Mouse (Mus musculus) brain, adult 2 months (tissue): ENCODE data around the gene Rere.

Source experiments
- DNase-seq: peaks from one replicate; pipeline ENCODE4 v3.0.0; 2011; ENCODE audit warnings: low read depth, low spot score

Gene Rere

DNA sequence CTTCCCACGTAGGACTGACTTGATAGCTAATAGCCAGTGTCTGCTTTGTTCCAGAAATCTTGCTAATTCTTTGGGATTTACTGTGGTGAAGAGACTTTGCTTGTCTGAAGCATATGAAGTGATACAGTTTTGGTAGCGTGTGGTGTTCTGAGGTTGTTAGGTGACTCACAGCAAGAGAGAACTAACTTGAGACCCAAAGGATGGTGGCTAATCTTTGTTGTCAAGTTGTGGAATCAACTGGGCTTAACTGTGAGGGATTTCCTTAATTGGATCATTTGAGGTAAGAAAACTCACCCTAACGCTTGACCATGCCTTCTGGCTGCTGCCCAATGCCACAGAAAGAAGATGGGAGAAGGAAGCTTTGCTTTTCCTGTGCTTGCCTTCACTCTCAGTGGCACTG is 63.1 kb downstream of the Rere start:
- DNase-seq: no peak

DNA sequence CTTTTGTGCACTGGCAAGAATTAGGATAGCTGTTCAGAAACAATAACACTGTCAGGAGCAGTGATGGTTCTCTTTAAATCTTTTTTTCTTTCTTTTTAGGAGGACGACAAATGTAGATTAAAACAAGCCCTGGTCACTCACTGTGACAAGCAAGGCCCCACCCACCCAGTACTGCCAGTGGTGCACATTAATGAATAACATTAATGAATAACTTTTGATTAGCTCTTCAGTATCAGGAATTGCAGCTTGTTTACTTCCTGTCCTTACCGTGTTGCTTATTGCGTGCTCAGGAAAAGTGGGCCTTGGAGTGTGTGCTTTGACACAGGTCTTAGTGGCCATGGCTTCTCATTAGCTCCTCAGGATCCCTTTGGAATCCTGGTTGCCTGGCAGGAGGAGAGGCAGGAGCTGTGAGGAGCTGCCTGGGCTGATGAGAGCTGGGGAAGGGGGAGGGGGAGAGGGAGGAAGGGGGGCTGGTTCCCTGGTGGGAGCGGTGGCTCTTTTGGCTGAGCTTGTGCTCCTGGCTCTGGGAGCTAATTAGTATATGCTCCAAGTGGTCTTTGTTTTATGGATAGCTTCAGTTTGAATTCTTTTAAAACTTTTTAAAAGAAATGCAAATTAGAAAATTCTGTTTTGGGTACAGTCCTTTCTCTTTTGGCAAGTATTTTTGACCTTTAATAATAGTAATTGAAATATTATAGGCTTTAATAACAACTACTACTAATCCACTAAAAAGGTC is 65.4 kb downstream of the Rere start:
- DNase-seq: no peak

GRCm38 (mm10) chr4:150347387-150347672 is 65.9 kb downstream of the Rere start:
- DNase-seq: peak; percentile 76

DNA sequence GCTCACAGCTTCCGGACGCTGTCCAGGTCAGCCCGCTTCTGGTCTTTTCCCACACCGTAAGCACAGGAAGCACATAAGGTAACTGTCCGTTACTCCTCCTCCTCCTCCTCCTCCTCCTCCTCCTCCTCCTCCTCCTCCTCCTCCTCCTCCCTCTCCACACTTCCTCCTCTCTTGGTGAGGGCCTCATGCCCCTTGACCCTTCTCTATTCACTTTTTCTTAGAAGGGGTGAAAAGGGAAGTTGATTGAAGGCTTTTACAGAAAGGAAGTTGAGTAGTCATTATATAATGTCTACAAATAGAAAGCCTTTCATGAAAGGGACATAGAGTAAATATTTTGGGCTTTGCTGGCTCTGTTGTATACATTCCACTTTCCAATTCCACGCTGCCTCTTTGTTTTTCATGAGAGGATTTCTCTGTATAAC is 68.2 kb downstream of the Rere start:
- no peak for DNase-seq

GRCm38 (mm10) chr4:150351419-150352075 is 70.1 kb downstream of the Rere start:
- no peak for DNase-seq

DNA sequence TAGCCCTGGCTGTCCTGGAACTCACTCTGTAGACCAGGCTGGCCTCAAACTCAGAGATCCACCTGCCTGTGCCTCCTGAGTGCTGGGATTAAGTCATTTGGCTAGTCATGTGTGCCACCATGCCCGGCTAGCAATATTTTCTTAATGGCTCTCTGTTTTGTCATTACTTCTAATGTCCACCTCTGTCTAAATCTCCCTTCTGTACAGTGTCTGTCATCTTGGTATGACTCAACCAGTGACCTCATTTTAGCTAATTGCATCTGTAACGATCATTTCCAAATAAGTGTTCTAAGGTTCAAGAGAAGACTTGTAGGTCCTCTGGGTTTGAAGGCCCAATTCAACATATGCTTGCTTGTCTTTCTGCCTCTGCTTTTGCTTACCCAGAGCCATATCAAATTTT is 71.3 kb downstream of the Rere start:
- no peak for DNase-seq

GRCm38 (mm10) chr4:150353376-150353900 is 72.0 kb downstream of the Rere start:
- DNase-seq: peak; percentile 32

DNA sequence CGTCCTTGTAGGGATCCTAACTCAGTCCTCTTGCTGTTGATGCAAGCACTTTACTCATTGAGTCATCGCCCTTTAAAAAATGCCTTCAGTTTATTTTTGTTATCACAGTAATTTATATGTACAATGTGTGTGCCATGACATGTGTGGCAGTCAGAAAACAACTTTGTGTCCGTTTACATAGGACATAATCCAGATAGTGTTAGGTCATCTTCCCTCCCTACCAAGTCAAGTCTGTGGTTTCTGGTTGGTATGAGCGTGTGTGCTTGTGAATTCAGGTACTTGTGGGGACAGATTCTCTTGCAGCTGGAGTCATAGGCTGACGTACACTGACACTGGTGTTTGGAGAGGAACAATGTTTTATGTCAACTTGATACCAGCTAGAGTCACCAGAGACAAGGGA is 74.4 kb downstream of the Rere start:
- no peak for DNase-seq

GRCm38 (mm10) chr4:150361986-150362691 is 80.7 kb downstream of the Rere start:
- no peak for DNase-seq

GRCm38 (mm10) chr4:150362858-150363257 is 81.4 kb downstream of the Rere start:
- no peak for DNase-seq

- no peak for DNase-seq
Observed at GRCm38 (mm10) chr4:150364786-150365185, 83.3 kb downstream of the Rere start.

DNA sequence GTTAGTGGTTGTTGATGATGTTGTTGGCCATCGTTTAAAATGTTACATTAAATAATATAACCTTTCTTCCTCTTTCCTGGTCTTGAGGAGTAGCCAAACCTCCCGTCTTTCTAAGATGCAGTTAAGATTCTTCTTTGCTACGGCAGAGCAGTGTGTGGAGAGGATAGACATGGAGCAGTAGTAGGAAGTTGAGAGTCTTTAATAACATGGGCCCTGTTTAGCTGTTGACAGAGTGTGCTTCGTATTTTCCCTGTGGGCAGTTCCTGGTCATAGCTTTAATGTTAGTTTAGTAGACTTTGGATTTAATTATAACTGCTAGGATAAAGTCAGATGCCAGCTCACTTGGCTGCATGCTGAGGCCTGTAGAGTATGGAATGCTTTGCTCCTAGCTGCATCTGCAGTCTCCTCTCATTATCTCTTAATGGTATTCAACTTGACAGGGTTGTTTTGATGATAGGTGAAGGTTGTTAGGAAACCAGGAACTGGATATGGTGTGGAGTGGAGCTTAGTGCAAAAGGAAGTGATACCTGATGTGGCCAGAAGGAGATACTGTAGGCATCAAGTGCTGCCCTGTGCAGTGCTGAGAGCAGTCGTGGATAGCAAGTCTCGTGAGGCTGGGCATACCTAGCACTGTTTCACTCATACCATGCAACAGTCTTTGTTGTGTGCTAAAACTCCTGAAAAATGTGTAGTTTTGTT is 85.2 kb downstream of the Rere start:
- DNase-seq: no peak

DNA sequence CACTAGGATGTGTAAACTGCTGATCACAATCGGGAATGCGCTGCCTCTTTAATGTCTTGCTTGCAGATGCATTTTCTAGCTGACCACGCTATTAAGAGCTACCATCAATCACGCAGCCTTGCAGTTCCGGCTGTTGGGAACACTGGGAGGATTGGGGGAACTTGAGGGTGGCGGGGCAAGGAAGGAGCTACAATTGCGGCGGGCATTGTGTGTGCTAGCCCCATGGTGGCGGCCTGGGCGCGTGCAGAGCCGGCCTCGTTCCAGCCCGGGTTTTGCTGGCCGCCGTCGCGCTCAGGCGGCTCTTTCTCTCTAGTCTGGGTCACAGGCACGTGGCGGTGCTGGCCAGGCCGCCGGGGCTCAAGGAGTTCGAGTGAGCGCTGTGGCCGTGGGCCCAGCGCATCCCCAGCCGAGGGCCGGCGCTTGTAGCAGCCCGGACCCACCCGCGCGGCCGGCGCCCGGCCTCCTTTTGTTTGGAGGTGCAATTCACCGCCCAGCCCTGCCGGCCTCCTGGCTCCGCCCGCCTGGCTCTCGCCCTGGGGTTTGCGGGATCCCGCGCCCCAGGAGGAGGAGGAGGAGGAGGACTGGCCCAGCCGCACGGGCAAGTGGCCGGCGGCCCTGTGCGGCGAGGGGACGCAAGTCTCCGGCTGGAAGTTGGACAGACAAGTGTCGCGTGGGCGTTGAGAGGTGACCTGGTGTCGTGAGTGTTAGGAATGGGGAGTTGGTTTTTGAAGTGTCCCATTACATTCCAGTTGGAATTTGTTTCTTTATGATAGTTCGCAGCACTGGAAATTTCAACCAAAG is 90.3 kb downstream of the Rere start:
- DNase-seq: peak; percentile 87

- no peak for DNase-seq
Observed at GRCm38 (mm10) chr4:150372631-150373041, 91.2 kb downstream of the Rere start.

DNA sequence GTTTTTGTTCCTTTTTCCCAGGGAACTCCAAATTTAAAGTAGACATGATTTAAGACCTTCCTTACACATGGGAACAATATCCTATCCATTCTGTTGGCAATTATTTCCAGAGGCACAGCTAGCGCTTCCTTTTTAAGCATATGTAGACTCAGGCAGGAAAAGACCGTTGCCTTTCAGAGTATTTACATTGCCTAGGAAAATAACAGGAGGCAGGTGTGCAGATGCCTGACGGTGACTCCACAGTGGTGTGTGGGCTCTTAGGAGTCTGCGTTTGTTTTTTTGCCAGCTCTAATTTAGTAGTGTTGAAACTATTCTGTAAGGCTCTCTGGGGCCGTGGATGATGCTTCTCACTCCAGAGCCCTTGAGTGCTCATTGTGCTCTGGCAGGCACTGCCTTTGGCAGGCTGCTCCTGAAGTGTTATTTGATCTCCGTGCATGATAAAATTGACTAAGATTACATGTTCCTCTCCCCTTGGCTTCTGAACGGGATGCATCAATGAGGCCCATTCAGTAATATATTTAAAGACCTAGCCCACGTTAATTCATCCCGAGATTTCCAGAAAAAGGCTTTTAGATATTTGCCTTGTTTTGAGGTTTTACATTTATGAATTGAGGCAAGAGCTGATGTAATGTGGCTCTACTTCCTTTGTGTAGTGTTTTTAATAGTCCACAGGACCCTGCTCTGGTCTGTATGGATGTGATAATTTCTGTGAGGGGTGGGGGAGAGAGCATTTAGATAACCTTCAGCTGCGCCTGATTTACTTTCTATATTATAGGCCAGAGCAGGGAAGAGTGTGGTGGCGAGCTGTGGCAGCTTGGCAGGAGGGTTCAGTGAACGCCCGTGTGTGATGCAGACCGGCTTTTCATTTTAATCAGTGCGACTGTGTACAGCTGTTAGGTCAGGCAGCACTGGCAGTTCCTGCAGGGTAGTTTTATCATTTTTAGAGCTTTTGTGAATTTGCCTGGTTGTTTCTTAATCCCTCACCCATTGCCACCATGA is 92.0 kb downstream of the Rere start:
- peak; percentile 74 for DNase-seq

- no peak for DNase-seq
Observed at GRCm38 (mm10) chr4:150374651-150375447, 93.4 kb downstream of the Rere start.

DNA sequence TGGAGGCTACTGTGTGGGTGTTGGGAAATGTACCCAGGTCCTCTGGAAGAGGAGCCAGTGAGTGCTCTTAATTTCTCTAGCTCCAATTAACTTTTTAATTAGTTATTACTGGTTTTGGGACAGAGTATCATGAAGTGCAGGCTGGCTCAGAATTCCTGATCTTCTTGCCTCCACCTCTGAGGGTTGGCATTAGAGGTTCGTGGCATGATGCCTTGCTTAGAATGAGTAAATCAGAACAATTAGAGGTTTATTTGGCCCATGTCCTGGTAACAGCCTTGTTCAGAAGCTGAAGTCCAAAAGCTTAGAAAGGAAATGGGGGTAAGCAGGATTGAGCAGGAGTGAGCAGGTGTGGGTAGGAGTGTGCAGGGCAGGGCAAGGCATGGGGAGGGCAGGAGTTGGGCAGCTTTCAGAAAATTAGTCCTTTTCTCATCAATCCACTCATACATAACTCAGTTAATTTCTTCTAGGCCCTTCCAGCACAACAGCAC is 94.0 kb downstream of the Rere start:
- DNase-seq: peak; percentile 44

GRCm38 (mm10) chr4:150379313-150379712 is 97.9 kb downstream of the Rere start:
- DNase-seq: no peak

GRCm38 (mm10) chr4:150379772-150380171 is 98.3 kb downstream of the Rere start:
- no peak for DNase-seq
